Mouse (Mus musculus) CD8-positive naive resting alpha-beta T cell, adult 2 months (primary cell): ENCODE measurements around the gene Itih3.

Experiments
- DNase-seq, 2 experiments: peaks; one replicate each; pipeline ENCODE4 v3.0.0; 2022; ENCODE audit warnings: low read depth in 2 of 2, low spot score in 2 of 2

The Itih3 gene

DNA sequence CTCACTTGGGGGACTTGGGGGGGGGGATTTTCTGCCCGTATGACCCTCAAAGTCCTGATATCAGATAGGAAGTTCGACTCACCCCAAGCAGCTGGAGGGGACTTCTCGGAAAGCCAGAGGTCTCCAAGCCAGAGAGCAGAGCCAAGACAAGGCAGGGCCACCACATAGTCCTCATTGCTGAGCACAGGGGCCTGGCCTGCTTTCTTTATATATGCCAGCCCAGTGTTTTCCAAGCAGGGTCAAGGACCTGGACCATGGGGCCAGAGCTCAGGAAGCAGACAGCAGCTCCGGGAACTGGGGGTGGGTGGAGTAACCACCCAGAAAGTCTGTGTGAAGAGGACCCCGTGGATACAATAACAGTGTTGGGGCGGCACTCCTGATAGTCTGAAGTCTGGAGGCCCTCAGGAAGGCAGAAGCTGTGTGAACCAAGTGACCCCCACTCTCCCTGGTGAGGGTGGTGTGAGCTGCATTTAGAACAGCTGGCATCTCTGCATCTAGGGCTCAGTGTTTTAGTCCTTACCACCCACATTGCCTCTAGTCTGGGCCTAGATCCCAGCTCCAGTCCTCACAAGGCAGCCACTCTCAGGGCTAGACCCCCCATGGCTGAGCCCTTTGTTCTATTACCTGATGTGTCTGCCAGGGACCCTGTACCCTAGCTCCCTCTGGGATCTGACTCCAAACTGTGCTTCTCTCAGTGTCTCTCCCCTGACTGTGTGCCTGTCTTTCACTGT is at the start of gene Itih3:
TSS of gene Itih3 (minus strand) at position 386 of the 731 bp plus-strand sequence.
- DNase-seq, result no peak

DNA sequence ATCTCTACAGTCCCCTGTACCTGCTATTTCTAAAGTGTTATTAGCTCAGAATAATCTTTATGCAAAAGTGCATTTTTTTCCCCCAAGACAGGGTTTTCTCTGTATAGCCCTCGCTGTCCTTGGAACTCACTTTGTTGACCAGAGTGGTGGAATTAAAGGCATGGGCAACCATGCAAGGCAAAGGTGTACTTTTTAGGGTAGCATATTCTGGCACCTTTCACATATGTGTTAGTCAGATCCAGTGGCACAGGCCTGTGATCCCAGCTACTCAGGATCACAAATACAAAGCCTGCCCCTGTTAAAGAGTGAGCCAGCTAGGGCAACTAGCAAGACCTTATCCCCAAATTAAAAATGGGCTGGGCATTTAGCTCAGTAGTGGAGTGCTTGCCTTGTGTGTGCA is 36.8 kb upstream of the Itih3 start:
- DNase-seq, result no peak

DNA sequence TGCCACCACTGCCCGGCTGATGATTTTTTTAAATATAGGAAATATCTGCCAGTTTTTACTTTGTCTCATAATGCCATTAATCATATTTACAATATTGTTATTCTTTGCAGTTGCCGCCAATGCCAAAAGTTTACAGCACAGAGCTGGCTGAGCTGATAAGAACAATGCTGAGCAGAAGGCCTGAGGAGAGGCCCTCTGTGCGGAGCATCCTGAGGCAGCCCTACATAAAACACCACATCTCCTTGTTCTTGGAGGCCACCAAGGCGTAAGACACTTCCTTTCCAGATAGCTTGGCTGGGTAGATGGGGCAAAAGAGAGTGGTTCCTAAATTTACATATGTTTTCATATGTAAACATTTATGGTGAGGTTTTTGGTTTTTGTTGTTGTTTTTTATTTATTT is 35.5 kb upstream of the Itih3 start:
- no peak for DNase-seq

DNA sequence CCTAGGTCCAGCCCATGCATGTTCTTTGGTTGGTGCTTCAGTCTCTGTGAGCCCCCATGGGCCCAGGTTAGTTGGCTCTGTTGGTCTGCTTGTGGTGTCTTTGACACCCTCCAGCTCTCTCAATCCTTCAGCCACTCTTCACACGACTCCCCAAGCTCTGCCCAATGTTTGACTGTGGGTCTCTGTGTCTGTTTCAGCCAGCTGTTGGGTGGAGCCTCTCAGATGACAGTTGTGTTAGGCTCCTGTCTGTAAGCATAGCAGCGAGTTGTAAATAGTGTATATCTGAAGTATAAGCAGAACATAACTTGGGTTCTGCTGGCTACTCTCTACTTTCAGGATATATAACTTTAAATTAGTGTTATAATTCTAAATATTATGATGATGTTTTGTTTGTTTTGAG is 35.0 kb upstream of the Itih3 start:
- DNase-seq, result no peak

GRCm38 (mm10) chr14:30951154-30951825 is 27.7 kb upstream of the Itih3 start, which contains the start of gene Nek4:
Nek4 (plus strand) TSS chr14:30951377.
- DNase-seq, result peak; percentile 96

- DNase-seq, result no peak
Observed at GRCm38 (mm10) chr14:30949986-30950385, 26.4 kb upstream of the Itih3 start.

GRCm38 (mm10) chr14:30944745-30945144 is 21.2 kb upstream of the Itih3 start:
- DNase-seq, result no peak

GRCm38 (mm10) chr14:30943860-30944674 is 20.5 kb upstream of the Itih3 start:
- DNase-seq, result peak; percentile 11 to 51

DNA sequence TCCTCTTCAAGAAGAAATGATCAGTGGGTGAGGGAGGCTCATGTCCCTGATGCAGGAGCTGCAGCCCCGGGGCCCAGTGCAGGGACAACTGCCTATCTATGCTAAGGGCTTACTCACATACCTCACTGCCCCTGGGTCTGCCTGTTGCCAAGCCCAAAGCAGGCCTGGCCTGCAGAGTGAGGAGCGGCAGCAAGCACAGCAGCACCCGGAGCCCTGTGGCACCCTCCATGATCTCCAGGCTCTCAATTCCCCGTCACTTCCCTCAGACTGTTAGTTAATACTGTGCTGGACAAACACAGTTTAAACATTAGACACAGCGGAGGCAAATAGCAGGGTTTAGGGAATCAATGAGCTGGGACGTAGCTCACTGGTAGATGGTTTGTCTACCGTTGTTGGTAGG is 19.5 kb upstream of the Itih3 start, which contains the start of gene Itih1:
TSS of gene Itih1 (minus strand) at position 252 of the 400 bp plus-strand sequence.
- DNase-seq, result no peak

- DNase-seq, result no peak
Observed at GRCm38 (mm10) chr14:30942254-30942653, 18.7 kb upstream of the Itih3 start.

DNA sequence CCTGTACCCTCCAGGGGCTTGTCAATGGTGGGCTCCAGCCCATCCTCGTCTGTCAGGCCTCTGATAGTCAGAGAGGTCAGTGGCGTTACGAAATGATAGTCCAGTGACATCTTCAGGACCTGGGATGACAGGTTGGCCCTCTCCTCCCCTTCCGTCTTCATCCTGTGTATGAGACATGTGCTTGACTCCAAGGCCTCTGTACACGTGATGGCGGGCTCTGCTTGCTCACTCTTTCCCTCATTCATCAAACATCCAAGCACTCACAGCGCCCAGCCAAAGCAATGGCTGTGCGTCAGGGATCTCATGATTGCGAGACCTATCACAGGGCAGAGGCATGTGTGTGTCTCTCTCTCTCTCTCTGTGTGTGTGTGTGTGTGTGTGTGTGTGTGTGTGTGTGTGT is 9.8 kb upstream of the Itih3 start:
- no peak for DNase-seq

GRCm38 (mm10) chr14:30930386-30930785 is 6.8 kb upstream of the Itih3 start:
- DNase-seq, result no peak

DNA sequence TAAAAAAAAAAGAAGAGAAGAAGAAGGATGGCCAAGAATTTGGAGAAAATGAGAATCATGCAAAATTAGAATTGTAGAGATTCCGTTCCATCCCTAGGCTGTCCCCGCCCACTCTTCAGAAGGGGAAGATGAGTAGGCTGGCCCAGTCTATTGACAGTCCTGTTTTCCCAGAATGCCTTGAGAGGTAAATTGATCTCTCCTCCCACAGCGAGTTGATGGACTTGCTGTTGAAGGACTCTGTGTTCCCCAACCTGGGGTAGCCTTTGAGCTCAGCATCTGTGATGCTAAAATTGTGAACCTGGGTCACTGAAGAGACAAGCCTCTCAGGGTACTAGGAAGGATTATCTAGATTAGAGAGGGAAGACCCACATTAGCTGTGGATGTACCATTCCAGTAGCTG is 1.9 kb upstream of the Itih3 start:
- no peak for DNase-seq

DNA sequence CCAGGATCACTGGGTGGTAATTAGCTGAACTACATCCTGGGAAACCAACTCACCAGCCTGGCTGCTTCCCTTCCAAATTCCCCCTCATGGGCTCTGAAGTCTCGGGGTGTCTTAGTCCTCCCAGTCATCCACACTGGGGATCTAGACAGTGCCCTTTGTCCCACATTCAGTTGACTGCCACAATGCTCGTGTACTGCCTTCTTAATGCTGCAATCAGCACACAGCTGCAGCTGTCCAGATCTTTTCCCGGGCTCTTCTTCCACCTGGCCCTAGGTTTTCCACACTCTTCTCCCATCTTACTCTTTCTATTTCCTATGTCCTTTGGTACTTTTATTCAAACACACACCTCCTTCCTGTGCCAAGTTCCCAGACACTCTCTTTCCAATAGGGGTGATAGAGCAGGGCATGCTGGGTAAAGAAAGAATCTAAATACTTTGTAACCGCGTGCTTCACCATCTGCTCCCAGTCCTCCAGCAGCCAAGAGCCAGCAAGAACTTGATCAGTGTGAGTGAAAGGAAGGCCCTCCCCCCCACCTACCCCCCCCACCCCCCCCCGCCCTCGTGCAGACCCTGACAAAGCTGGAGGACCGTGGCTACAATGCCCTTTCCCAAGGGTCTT is 1.4 kb downstream of the Itih3 start:
- no peak for DNase-seq

DNA sequence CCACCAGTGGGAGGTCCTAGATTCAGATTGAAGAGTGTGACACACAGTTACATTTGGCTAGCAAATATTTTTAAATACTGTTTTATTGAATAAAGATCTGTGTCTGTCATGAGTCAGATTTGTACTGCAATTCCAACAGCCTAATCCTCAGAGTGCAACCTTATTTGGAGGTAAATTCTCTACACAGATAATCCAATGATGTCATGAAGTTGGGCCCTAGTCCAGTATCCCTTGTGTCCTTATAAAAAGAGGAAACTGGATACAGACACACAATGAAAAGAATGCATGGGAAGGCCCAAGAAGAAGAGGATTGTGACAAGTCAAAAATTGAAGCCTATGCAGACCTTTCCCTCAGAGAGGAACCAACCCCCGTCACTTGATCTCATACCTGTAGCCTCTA is 7.0 kb downstream of the Itih3 start:
- no peak for DNase-seq

DNA sequence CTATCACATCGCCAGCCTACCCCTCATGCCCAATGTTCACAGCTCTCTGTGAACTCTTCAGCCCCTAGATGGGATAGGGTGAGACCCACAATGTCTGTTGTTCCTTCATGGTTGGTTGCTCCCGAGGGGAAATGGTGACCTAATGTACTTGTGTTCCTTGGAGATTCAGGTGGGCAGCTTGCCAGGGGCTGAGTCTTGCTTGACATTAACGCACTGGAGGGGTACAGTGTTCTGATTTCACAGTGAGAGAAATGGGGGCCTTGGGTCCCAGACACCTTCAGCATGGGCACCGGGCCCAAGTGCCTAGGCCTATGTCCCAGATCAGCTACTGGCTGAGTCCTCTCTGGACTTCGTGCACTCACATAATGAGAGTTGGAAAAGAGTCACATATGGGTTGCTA is 10.2 kb downstream of the Itih3 start:
- no peak for DNase-seq

DNA sequence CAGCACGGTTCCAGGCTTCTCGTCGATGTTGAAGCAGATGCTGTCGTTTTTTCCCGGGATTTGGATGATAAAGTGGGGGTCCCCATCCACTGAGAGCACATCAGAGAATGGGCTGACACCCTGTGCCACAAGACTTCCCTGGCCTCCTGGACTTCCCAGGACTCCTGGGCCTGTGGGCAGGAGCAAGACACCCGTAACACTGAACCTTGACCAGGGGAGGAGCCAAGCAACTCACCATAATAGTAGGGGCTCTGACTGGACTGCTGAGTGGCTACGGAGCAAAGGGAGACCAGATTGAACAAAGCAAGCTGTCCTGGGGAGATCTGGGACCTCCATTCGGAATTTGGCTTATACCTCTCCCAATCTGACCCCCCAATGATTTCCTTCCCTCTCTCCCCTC is 10.9 kb downstream of the Itih3 start:
- DNase-seq, result no peak

DNA sequence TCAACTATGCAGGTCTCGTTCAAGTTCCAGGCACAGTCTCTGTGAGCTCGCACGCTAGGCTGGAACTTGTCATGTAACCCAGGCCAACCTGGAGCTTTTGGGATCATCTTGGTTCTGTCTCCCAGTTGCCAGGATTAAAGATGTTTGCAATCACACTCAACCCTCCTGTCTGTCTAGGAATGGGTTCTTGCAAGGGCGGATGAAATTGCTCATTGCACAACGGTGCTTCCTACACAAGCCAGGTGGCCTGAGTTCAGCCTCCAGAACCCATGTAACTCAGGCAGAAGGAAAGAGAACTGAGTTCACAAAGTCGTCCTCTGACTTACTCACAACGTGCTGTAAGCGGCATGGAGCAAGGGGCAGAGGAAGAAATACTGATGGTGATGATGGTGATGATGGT is 12.4 kb downstream of the Itih3 start:
- DNase-seq, result no peak

DNA sequence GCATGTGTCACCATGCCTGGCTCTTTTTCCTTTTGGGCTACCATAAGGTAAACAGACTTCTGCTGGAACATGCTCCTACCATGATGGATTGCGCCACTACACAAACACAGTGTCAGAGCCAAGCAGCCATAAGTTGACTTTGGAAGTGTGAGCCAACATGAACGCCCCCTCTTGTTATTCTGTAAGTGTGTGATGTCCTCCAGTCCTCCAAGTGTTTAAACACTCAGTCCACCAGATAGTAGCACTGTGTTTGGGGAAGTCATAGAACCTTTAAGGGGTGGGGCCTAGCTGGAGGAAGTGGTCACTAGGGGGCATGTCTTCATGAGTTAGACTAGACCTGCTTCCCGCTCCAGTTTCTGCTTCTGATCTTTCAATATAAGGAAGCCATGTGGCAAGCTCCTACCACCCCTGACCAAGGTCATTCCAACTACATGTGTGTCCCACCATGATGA is 15.7 kb downstream of the Itih3 start:
- DNase-seq, result no peak

DNA sequence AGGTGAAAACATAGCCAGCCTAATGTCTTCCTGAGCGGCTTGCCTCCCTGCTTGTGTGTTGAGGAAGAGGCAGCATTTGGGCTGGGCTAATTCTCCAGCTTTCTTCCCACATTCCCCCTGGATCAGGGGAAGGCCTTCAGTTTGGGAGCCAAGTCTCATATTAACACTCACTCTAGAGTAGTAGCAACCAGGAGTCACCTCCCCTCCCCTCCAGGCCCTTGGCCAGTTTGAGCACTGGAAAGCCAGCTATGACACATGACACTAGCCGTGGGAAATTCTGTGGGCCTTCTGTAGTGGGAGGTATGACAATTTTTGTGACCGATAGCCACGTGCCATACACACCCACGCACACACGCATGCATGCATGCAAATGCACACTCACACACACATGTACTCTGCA is 17.6 kb downstream of the Itih3 start:
- DNase-seq, result no peak

GRCm38 (mm10) chr14:30904307-30904706 is 19.3 kb downstream of the Itih3 start:
- DNase-seq, result no peak
